Mouse (Mus musculus) midbrain, embryonic 15.5 days (tissue): ENCODE measurements at regions not wholly inside any gene's neighbourhood (a gene's known extent, or its start where the extent isn't known, plus 50 kb on each side); places are given as distances from the start of the nearest gene placed in this dataset.

Experiments
- ATAC-seq: fragments of 200-750 bp; cut with Nextera tagmentation; replicated peaks from 2 replicates; pipeline ENCODE4 v1.8.0; 2017; ENCODE audit warnings: moderate TSS enrichment
- H3K27ac ChIP-seq: fragments of 300-500 bp; sonication (generic); 2 replicates; pipeline ENCODE4 v1.5.1; 2015; ENCODE audit warnings: mild to moderate bottlenecking, inconsistent platforms
- H3K27me3 ChIP-seq: fragments of 300-500 bp; sonication (generic); replicated peaks from 2 replicates; pipeline ENCODE4 v1.6.1; 2015; ENCODE audit warnings: inconsistent platforms
- H3K36me3 ChIP-seq: fragments of 300-500 bp; sonication (generic); replicated peaks from 2 replicates; pipeline ENCODE4 v1.6.1; 2015; ENCODE audit warnings: inconsistent platforms
- H3K4me1 ChIP-seq: fragments of 300-500 bp; sonication (generic); 2 replicates; pipeline ENCODE4 v1.6.1; 2015; ENCODE audit warnings: inconsistent platforms
- H3K4me2 ChIP-seq: fragments of 300-500 bp; sonication (generic); 2 replicates; pipeline ENCODE4 v1.6.1; 2015; ENCODE audit warnings: inconsistent platforms, mild to moderate bottlenecking, moderate library complexity
- H3K4me3 ChIP-seq: fragments of 300-500 bp; sonication (generic); 2 replicates; pipeline ENCODE4 v1.5.1; 2015; ENCODE audit warnings: mild to moderate bottlenecking, inconsistent platforms
- H3K9ac ChIP-seq: fragments of 300-500 bp; sonication (generic); 2 replicates; pipeline ENCODE4 v1.6.1; 2015; ENCODE audit warnings: mild to moderate bottlenecking, inconsistent platforms
- H3K9me3 ChIP-seq: fragments of 300-500 bp; sonication (generic); 2 replicates; pipeline ENCODE4 v1.6.1; 2016; ENCODE audit warnings: inconsistent platforms
- WGBS: fragments of 180-500 bp; shearing (Covaris S2); methylation state at CpG from one replicate; pipeline ENCODE4 v1.1.7; 2015; ENCODE audit warnings: mixed read lengths; 5-methylcytosine and 5-hydroxymethylcytosine counted together

GRCm38 (mm10) chr14:76857196-76857773 is 179.3 kb upstream of the Ccdc122 start:
- WGBS = 60% methylated on average over 10 of the region's 10 CpGs
- H3K4me2 ChIP-seq = no peak overlapping the region
- H3K9ac ChIP-seq = no peak overlapping the region
- no peaks in the 10 kb centered on the region for H3K27me3 ChIP-seq
- H3K4me1 ChIP-seq = no peaks in the 10 kb centered on the region
- H3K4me3 ChIP-seq = no peak overlapping the region
- H3K27ac ChIP-seq = no peak overlapping the region
- H3K9me3 ChIP-seq = no peaks in the 10 kb centered on the region
- no peaks in the 10 kb centered on the region for H3K36me3 ChIP-seq
- ATAC-seq = no peak

GRCm38 (mm10) chr14:76856591-76856990 is 180.0 kb upstream of the Ccdc122 start:
- no peak overlapping the region for H3K9ac ChIP-seq
- no peaks in the 10 kb centered on the region for H3K36me3 ChIP-seq
- H3K4me1 ChIP-seq = no peaks in the 10 kb centered on the region
- no peak for ATAC-seq
- H3K4me3 ChIP-seq = no peak overlapping the region
- 86% methylated on average over 8 of the region's 8 CpGs for WGBS
- no peaks in the 10 kb centered on the region for H3K27me3 ChIP-seq
- no peak overlapping the region for H3K27ac ChIP-seq
- H3K9me3 ChIP-seq = no peaks in the 10 kb centered on the region
- no peak overlapping the region for H3K4me2 ChIP-seq

- 75% methylated on average over 11 of the region's 11 CpGs for WGBS
Measured at GRCm38 (mm10) chr14:76854965-76855364, 181.6 kb upstream of the Ccdc122 start.

GRCm38 (mm10) chr14:76851473-76852214 is 184.9 kb upstream of the Ccdc122 start:
- 81% methylated on average over 10 of the region's 10 CpGs for WGBS
- no peaks in the 10 kb centered on the region for H3K4me1 ChIP-seq
- no peak for ATAC-seq
- H3K9me3 ChIP-seq = no peaks in the 10 kb centered on the region
- H3K27me3 ChIP-seq = no peaks in the 10 kb centered on the region
- H3K27ac ChIP-seq = no peak overlapping the region
- no peaks in the 10 kb centered on the region for H3K36me3 ChIP-seq
- H3K9ac ChIP-seq = no peak overlapping the region
- H3K4me2 ChIP-seq = no peak overlapping the region
- H3K4me3 ChIP-seq = no peak overlapping the region

More at GRCm38 (mm10) chr14:76854965-76855364, 181.6 kb upstream of the Ccdc122 start:
- Histone ChIP-seq H3K27me3 (no peaks in the 10 kb centered on the region), H3K9ac (no peak overlapping the region), H3K4me1 (no peaks in the 10 kb centered on the region), H3K27ac (no peak overlapping the region), H3K9me3 (no peaks in the 10 kb centered on the region), H3K4me3 (no peak overlapping the region), H3K4me2 (no peak overlapping the region), H3K36me3 (no peaks in the 10 kb centered on the region)
- no peak for ATAC-seq

GRCm38 (mm10) chr14:76850641-76851040 is 185.9 kb upstream of the Ccdc122 start:
- no peak overlapping the region for H3K27ac ChIP-seq
- H3K4me2 ChIP-seq = no peak overlapping the region
- 86% methylated on average over 4 of the region's 4 CpGs for WGBS
- H3K4me3 ChIP-seq = no peak overlapping the region
- H3K9me3 ChIP-seq = no peaks in the 10 kb centered on the region
- H3K4me1 ChIP-seq = no peaks in the 10 kb centered on the region
- H3K36me3 ChIP-seq = no peaks in the 10 kb centered on the region
- H3K27me3 ChIP-seq = no peaks in the 10 kb centered on the region
- H3K9ac ChIP-seq = no peak overlapping the region
- ATAC-seq = no peak

GRCm38 (mm10) chr14:76850051-76850450 is 186.5 kb upstream of the Ccdc122 start:
- Histone ChIP-seq H3K9ac (no peak overlapping the region), H3K4me1 (no peaks in the 10 kb centered on the region), H3K36me3 (no peaks in the 10 kb centered on the region), H3K27me3 (no peaks in the 10 kb centered on the region), H3K27ac (no peak overlapping the region), H3K9me3 (no peaks in the 10 kb centered on the region), H3K4me3 (no peak overlapping the region), H3K4me2 (no peak overlapping the region)
- no peak for ATAC-seq
- 51% methylated on average over 13 of the region's 13 CpGs for WGBS

- Histone ChIP-seq H3K27ac (no peak overlapping the region), H3K27me3 (no peaks in the 10 kb centered on the region), H3K4me1 (no peaks in the 10 kb centered on the region), H3K9me3 (no peaks in the 10 kb centered on the region), H3K4me2 (no peak overlapping the region), H3K9ac (no peak overlapping the region), H3K36me3 (no peaks in the 10 kb centered on the region), H3K4me3 (no peak overlapping the region)
- no peak for ATAC-seq
- 74% methylated on average over 6 of the region's 6 CpGs for WGBS
Measured at GRCm38 (mm10) chr14:76849636-76850035, 186.9 kb upstream of the Ccdc122 start.

- ATAC-seq = no peak
- H3K27me3 ChIP-seq = no peaks in the 10 kb centered on the region
- H3K4me3 ChIP-seq = no peak overlapping the region
- no peak overlapping the region for H3K27ac ChIP-seq
- H3K4me1 ChIP-seq = no peaks in the 10 kb centered on the region
- no peak overlapping the region for H3K4me2 ChIP-seq
- no peaks in the 10 kb centered on the region for H3K36me3 ChIP-seq
- H3K9ac ChIP-seq = no peak overlapping the region
- 52% methylated on average over 3 of the region's 3 CpGs for WGBS
- H3K9me3 ChIP-seq = no peaks in the 10 kb centered on the region
Measured at GRCm38 (mm10) chr14:76849071-76849470, 187.5 kb upstream of the Ccdc122 start.

GRCm38 (mm10) chr14:76845706-76846105 is 190.9 kb upstream of the Ccdc122 start:
- no peak overlapping the region for H3K9ac ChIP-seq
- 80% methylated on average over 3 of the region's 3 CpGs for whole genome bisulfite sequencing
- H3K36me3 ChIP-seq = no peaks in the 10 kb centered on the region
- no peaks in the 10 kb centered on the region for H3K27me3 ChIP-seq
- H3K9me3 ChIP-seq = no peaks in the 10 kb centered on the region
- no peak overlapping the region for H3K4me3 ChIP-seq
- no peak for ATAC-seq
- no peaks in the 10 kb centered on the region for H3K4me1 ChIP-seq
- no peak overlapping the region for H3K27ac ChIP-seq
- no peak overlapping the region for H3K4me2 ChIP-seq

GRCm38 (mm10) chr14:76844717-76845116 is 191.9 kb upstream of the Ccdc122 start:
- Histone ChIP-seq H3K36me3 (no peaks in the 10 kb centered on the region), H3K9ac (no peak overlapping the region), H3K4me2 (no peak overlapping the region), H3K4me3 (no peak overlapping the region), H3K27me3 (no peaks in the 10 kb centered on the region), H3K4me1 (no peaks in the 10 kb centered on the region), H3K9me3 (no peaks in the 10 kb centered on the region), H3K27ac (no peak overlapping the region)
- WGBS = 100% methylated on average over 1 of the region's 1 CpGs
- ATAC-seq = no peak

GRCm38 (mm10) chr14:76837583-76838220 is 198.9 kb upstream of the Ccdc122 start:
- no peak overlapping the region for H3K4me3 ChIP-seq
- no peak overlapping the region for H3K4me2 ChIP-seq
- H3K4me1 ChIP-seq = no peaks in the 10 kb centered on the region
- no peak overlapping the region for H3K9ac ChIP-seq
- H3K27ac ChIP-seq = no peak overlapping the region
- no peaks in the 10 kb centered on the region for H3K36me3 ChIP-seq
- no peaks in the 10 kb centered on the region for H3K9me3 ChIP-seq
- no peak for ATAC-seq
- 92% methylated on average over 5 of the region's 5 CpGs for WGBS
- H3K27me3 ChIP-seq = no peaks in the 10 kb centered on the region

GRCm38 (mm10) chr14:76836926-76837516 is 199.6 kb upstream of the Ccdc122 start:
- no peak overlapping the region for H3K4me2 ChIP-seq
- H3K27ac ChIP-seq = no peak overlapping the region
- H3K36me3 ChIP-seq = no peaks in the 10 kb centered on the region
- no peak overlapping the region for H3K4me3 ChIP-seq
- no peaks in the 10 kb centered on the region for H3K27me3 ChIP-seq
- 55% methylated on average over 10 of the region's 10 CpGs for WGBS
- H3K9ac ChIP-seq = no peak overlapping the region
- no peaks in the 10 kb centered on the region for H3K4me1 ChIP-seq
- ATAC-seq = no peak
- no peaks in the 10 kb centered on the region for H3K9me3 ChIP-seq
